ENCODE assay signal across 12 mouse cellular contexts in the genomic region with DNA sequence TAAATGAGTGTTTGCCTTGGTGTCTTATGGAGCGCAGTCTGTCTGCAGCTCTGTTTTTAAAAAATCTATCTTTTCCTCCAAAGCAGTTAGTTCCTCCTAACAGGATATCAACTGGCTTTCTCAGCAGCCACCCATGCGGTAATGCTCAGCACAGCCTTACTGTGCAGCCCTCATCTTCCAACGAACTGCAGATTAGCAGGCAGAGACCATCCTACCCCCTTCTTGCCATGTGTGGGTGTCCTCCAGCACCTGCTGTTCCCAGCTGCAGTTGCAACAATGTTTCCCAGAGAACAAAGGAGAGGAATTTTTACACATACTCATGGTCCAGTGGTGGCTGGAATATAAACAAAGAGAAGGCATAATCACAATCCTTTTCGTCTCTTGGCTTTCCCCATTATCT.
DNase-seq lines count a peak whose midpoint lies in the region; ATAC-seq lines count a peak whose summit lies in the region.
"Had no signal": no experiment of that assay in that cellular context is flagged by ENCODE, and none has a peak within 500 bp of the region (broad histone marks: within the 10 kb centered on the region; RNA-seq: fewer than 3 reads in every experiment).

No protein-coding gene starts in this region.

- ATAC-seq in forebrain, embryonic 13.5 days: peak; percentile 48; the same call in 1 of the 2 replicates
- no peak for ATAC-seq in forebrain, embryonic 12.5 days (ENCODE audit: low FRiP score)
- peak; percentile 51; the same call in 1 of the 2 replicates for ATAC-seq in neural tube, embryonic 15.5 days (ENCODE audit: low FRiP score)
- no peak for ATAC-seq in activated CD4-positive, CD25-positive, alpha-beta regulatory T cell, adult 4 months
- ATAC-seq: Patski had no signal

- H3K9ac ChIP-seq in forebrain, embryonic 13.5 days: no peak overlapping the region
- H3K9ac ChIP-seq in forebrain, embryonic 12.5 days: no peak overlapping the region
- peak overlapping the region; percentile 24; the same call in 1 of the 2 replicates for H3K9ac ChIP-seq in neural tube, embryonic 15.5 days (replicated peaks)
- H3K9ac ChIP-seq: embryonic facial prominence, embryonic 15.5 days had no signal

- peak; percentile 61 for DNase-seq in Muller cell, postnatal 12 days (ENCODE audit: inconsistent ontology term)
- peak; percentile 33 to 47 for DNase-seq in left cerebral cortex, adult 8-10 months (ENCODE audit: low spot score in 2 of 2)
- no peak for DNase-seq in embryo, embryonic 10.5 days (ENCODE audit: low spot score)
- no peak for DNase-seq in embryo, embryonic 9.5 days (ENCODE audit: extremely low spot score)
- DNase-seq: spleen, adult 18-20 months had no signal

- peaks cover 4% of the 10 kb centered on the region; the same call in 1 of the 2 replicates for H3K36me3 ChIP-seq in forebrain, embryonic 13.5 days (ENCODE audit: poor library complexity, severe bottlenecking)
- no peaks in the 10 kb centered on the region for H3K36me3 ChIP-seq in forebrain, embryonic 12.5 days (replicated peaks)
- H3K36me3 ChIP-seq in neural tube, embryonic 15.5 days: peaks cover 6% of the 10 kb centered on the region; the same call in 1 of the 2 replicates

- H3K4me3 ChIP-seq in forebrain, embryonic 13.5 days: no peak overlapping the region
- no peak overlapping the region for H3K4me3 ChIP-seq in forebrain, embryonic 12.5 days (replicated peaks)
- H3K4me3 ChIP-seq in neural tube, embryonic 15.5 days (replicated peaks): peak overlapping the region; percentile 22
- H3K4me3 ChIP-seq: embryonic facial prominence, embryonic 15.5 days; megakaryocyte, embryonic 14.5 days had no signal

- no peaks in the 10 kb centered on the region for H3K9me3 ChIP-seq in forebrain, embryonic 13.5 days (replicated peaks)
- no peaks in the 10 kb centered on the region for H3K9me3 ChIP-seq in forebrain, embryonic 12.5 days
- H3K9me3 ChIP-seq in neural tube, embryonic 15.5 days (replicated peaks): no peaks in the 10 kb centered on the region
- H3K9me3 ChIP-seq: embryonic facial prominence, embryonic 15.5 days; megakaryocyte, embryonic 14.5 days had no signal

- WGBS in forebrain, embryonic 13.5 days: 30% methylated on average over 4 of the region's 4 CpGs
- 33% methylated on average over 4 of the region's 4 CpGs for WGBS in forebrain, embryonic 12.5 days
- 32% methylated on average over 4 of the region's 4 CpGs for whole genome bisulfite sequencing in neural tube, embryonic 15.5 days

- peaks cover 47% of the 10 kb centered on the region for H3K4me1 ChIP-seq in forebrain, embryonic 13.5 days
- peaks cover 45% of the 10 kb centered on the region for H3K4me1 ChIP-seq in forebrain, embryonic 12.5 days
- H3K4me1 ChIP-seq in neural tube, embryonic 15.5 days: peaks cover 53% of the 10 kb centered on the region

- H3K27me3 ChIP-seq in forebrain, embryonic 13.5 days: no peaks in the 10 kb centered on the region
- peaks cover 16% of the 10 kb centered on the region for H3K27me3 ChIP-seq in forebrain, embryonic 12.5 days
- H3K27me3 ChIP-seq in neural tube, embryonic 15.5 days (replicated peaks): no peaks in the 10 kb centered on the region
- H3K27me3 ChIP-seq: embryonic facial prominence, embryonic 15.5 days; megakaryocyte, embryonic 14.5 days; Patski had no signal

- peak overlapping the region; percentile 27 for H3K4me2 ChIP-seq in forebrain, embryonic 13.5 days
- H3K4me2 ChIP-seq in forebrain, embryonic 12.5 days: no peak overlapping the region
- H3K4me2 ChIP-seq in neural tube, embryonic 15.5 days: peak overlapping the region; percentile 41
- H3K4me2 ChIP-seq: embryonic facial prominence, embryonic 15.5 days had no signal

- H3K27ac ChIP-seq in forebrain, embryonic 13.5 days: no peak overlapping the region
- no peak overlapping the region for H3K27ac ChIP-seq in forebrain, embryonic 12.5 days
- peak overlapping the region; percentile 51 for H3K27ac ChIP-seq in neural tube, embryonic 15.5 days (replicated peaks)
- H3K27ac ChIP-seq: embryonic facial prominence, embryonic 15.5 days had no signal

Comparison
In these comparisons a context has a peak if more than half of its experiments do, and no peak if none do; other contexts are left out.
1. ATAC-seq: peak in forebrain, embryonic 13.5 days (single experiment) and neural tube, embryonic 15.5 days (single experiment); none in forebrain, embryonic 12.5 days (single experiment) and activated CD4-positive, CD25-positive, alpha-beta regulatory T cell, adult 4 months (single experiment).
2. DNase-seq: peak in Muller cell, postnatal 12 days (single experiment) and left cerebral cortex, adult 8-10 months (2 of 2); none in embryo, embryonic 10.5 days (single experiment) and embryo, embryonic 9.5 days (single experiment).